Mouse (Mus musculus): ENCODE measurements around the gene Fam69a.

- TF ChIP-seq EP300 (IDR thresholded peaks at IDR 0.05; ENCODE audit: insufficient read depth, low read depth, low read length) (no peak), POLR2A (IDR thresholded peaks at IDR 0.05; ENCODE audit: insufficient read depth, low read depth, low read length) (no peak)
Measured at GRCm38 (mm10) chr5:107971069-107971468, 15.8 kb downstream of the Fam69a start.

Data from heart, adult 2 months (tissue).